In genomic region chr1:37222002-37222401, GRCm38 (mm10) we compare ENCODE assay signal across 25 mouse cellular contexts. TPM values are rescaled to one million over a fixed set of nuclear protein-coding genes. Genes with fewer than 3 reads are reported as not detected.
DNase-seq lines count a peak whose midpoint lies in the region; ATAC-seq and TF ChIP-seq lines count a peak whose summit lies in the region.
"Had no signal": no experiment of that assay in that cellular context is flagged by ENCODE, and none has a peak within 500 bp of the region (broad histone marks: within the 10 kb centered on the region; RNA-seq: fewer than 3 reads in every experiment).

No protein-coding gene starts in this region.

- H3K27ac ChIP-seq in intestine, embryonic 14.5 days (ENCODE audit: low read depth): peak overlapping the region; percentile 64
- no peak overlapping the region for H3K27ac ChIP-seq in intestine, postnatal 0 days (ENCODE audit: low read depth, low read length)
- H3K27ac ChIP-seq in embryonic facial prominence, embryonic 11.5 days (replicated peaks; ENCODE audit: low read depth, low read length): no peak overlapping the region
- H3K27ac ChIP-seq in stomach, embryonic 14.5 days (ENCODE audit: low read length): peak overlapping the region; percentile 66; the same call in 1 of the 2 replicates
- H3K27ac ChIP-seq in stomach, postnatal 0 days (replicated peaks): no peak overlapping the region
- H3K27ac ChIP-seq: forebrain, embryonic 10.5 days; forebrain, embryonic 15.5 days; heart, adult 2 months; heart, embryonic 10.5 days; hindbrain, embryonic 10.5 days; hindbrain, embryonic 13.5 days had no signal

- no peak for TF ChIP-seq CTCF in intestine, postnatal 0 days (IDR thresholded peaks at IDR 0.05; ENCODE audit: low read depth)
- TF ChIP-seq CTCF in stomach, postnatal 0 days (IDR thresholded peaks at IDR 0.05; ENCODE audit: low read depth): no peak

- no peaks in the 10 kb centered on the region for H3K9me3 ChIP-seq in intestine, embryonic 14.5 days (ENCODE audit: control insufficient read depth, low read length)
- H3K9me3 ChIP-seq in intestine, postnatal 0 days (ENCODE audit: control insufficient read depth): no peaks in the 10 kb centered on the region
- H3K9me3 ChIP-seq in embryonic facial prominence, embryonic 11.5 days (replicated peaks; ENCODE audit: control insufficient read depth, low read length): no peaks in the 10 kb centered on the region
- H3K9me3 ChIP-seq in stomach, embryonic 14.5 days (ENCODE audit: control insufficient read depth, low read depth, low read length): no peaks in the 10 kb centered on the region
- no peaks in the 10 kb centered on the region for H3K9me3 ChIP-seq in stomach, postnatal 0 days (ENCODE audit: control insufficient read depth, low read length)
- H3K9me3 ChIP-seq: forebrain, embryonic 10.5 days; forebrain, embryonic 15.5 days; heart, embryonic 10.5 days; hindbrain, embryonic 10.5 days; hindbrain, embryonic 13.5 days had no signal

- no peaks in the 10 kb centered on the region for H3K36me3 ChIP-seq in intestine, embryonic 14.5 days (ENCODE audit: control insufficient read depth, insufficient read depth, low read length)
- H3K36me3 ChIP-seq in intestine, postnatal 0 days (ENCODE audit: control insufficient read depth, insufficient read depth): no peaks in the 10 kb centered on the region
- H3K36me3 ChIP-seq in embryonic facial prominence, embryonic 11.5 days (replicated peaks; ENCODE audit: control insufficient read depth, insufficient read depth, low read depth, low read length): no peaks in the 10 kb centered on the region
- no peaks in the 10 kb centered on the region for H3K36me3 ChIP-seq in stomach, embryonic 14.5 days (ENCODE audit: control insufficient read depth, insufficient read depth, low read length)
- no peaks in the 10 kb centered on the region for H3K36me3 ChIP-seq in stomach, postnatal 0 days (ENCODE audit: control insufficient read depth, insufficient read depth, low read length)
- H3K36me3 ChIP-seq: forebrain, embryonic 10.5 days; forebrain, embryonic 15.5 days; heart, embryonic 10.5 days; hindbrain, embryonic 10.5 days; hindbrain, embryonic 13.5 days had no signal

- no peak for TF ChIP-seq EP300 in stomach, postnatal 0 days (optimal IDR thresholded peaks at IDR 0.05)

- DNase-seq in intestine, embryonic 14.5 days (ENCODE audit: low spot score): no peak
- DNase-seq in embryonic facial prominence, embryonic 11.5 days (ENCODE audit: low spot score): peak; percentile 41
- DNase-seq in stomach, postnatal 0 days (ENCODE audit: low spot score): no peak
- DNase-seq in kidney, postnatal 25 days: no peak
- DNase-seq in yolk sac, embryonic 10.5 days (ENCODE audit: low spot score): no peak
- DNase-seq: adrenal gland, postnatal 10 days; adrenal gland, postnatal 36 days; cerebellum, adult 18-20 months; cerebellum, adult 9-10 months; cerebellum, postnatal 25 days; gastrocnemius, postnatal 25 days; heart, adult 2 months had no signal

- H3K9ac ChIP-seq in intestine, embryonic 14.5 days (ENCODE audit: low read length): no peak overlapping the region
- H3K9ac ChIP-seq in intestine, postnatal 0 days (ENCODE audit: low read depth, low read length): no peak overlapping the region
- no peak overlapping the region for H3K9ac ChIP-seq in embryonic facial prominence, embryonic 11.5 days (replicated peaks; ENCODE audit: low read length)
- H3K9ac ChIP-seq in stomach, embryonic 14.5 days (replicated peaks; ENCODE audit: low read depth, low read length): no peak overlapping the region
- no peak overlapping the region for H3K9ac ChIP-seq in stomach, postnatal 0 days (ENCODE audit: low read length)
- H3K9ac ChIP-seq: forebrain, embryonic 15.5 days; hindbrain, embryonic 13.5 days had no signal

- H3K27me3 ChIP-seq in intestine, embryonic 14.5 days (replicated peaks; ENCODE audit: control insufficient read depth, insufficient read depth, low read length): no peaks in the 10 kb centered on the region
- H3K27me3 ChIP-seq in intestine, postnatal 0 days (replicated peaks; ENCODE audit: control insufficient read depth, insufficient read depth, low read length): no peaks in the 10 kb centered on the region
- no peaks in the 10 kb centered on the region for H3K27me3 ChIP-seq in embryonic facial prominence, embryonic 11.5 days (ENCODE audit: control insufficient read depth, insufficient read depth, low read length)
- no peaks in the 10 kb centered on the region for H3K27me3 ChIP-seq in stomach, embryonic 14.5 days (ENCODE audit: control insufficient read depth, insufficient read depth, low read length)
- H3K27me3 ChIP-seq in stomach, postnatal 0 days (ENCODE audit: control insufficient read depth, insufficient read depth, low read length): no peaks in the 10 kb centered on the region

- 13% methylated on average over 7 of the region's 7 CpGs for WGBS in intestine, embryonic 14.5 days
- WGBS in intestine, postnatal 0 days: 50% methylated on average over 7 of the region's 7 CpGs
- 54% methylated on average over 7 of the region's 7 CpGs for WGBS in embryonic facial prominence, embryonic 11.5 days
- WGBS in stomach, embryonic 14.5 days: 30% methylated on average over 7 of the region's 7 CpGs
- WGBS in stomach, postnatal 0 days: 29% methylated on average over 7 of the region's 7 CpGs

- no peak overlapping the region for H3K4me3 ChIP-seq in intestine, embryonic 14.5 days (ENCODE audit: low read depth, low read length)
- H3K4me3 ChIP-seq in intestine, postnatal 0 days (ENCODE audit: low read depth, low read length): no peak overlapping the region
- H3K4me3 ChIP-seq in embryonic facial prominence, embryonic 11.5 days (ENCODE audit: low read depth, low read length): no peak overlapping the region
- no peak overlapping the region for H3K4me3 ChIP-seq in stomach, embryonic 14.5 days (ENCODE audit: low read depth, low read length)
- no peak overlapping the region for H3K4me3 ChIP-seq in stomach, postnatal 0 days (ENCODE audit: low read depth, low read length)
- H3K4me3 ChIP-seq: forebrain, embryonic 10.5 days; forebrain, embryonic 15.5 days; heart, adult 2 months; heart, embryonic 10.5 days; hindbrain, embryonic 10.5 days; hindbrain, embryonic 13.5 days had no signal

- H3K4me2 ChIP-seq in intestine, embryonic 14.5 days (ENCODE audit: low read length): no peak overlapping the region
- H3K4me2 ChIP-seq in intestine, postnatal 0 days (replicated peaks; ENCODE audit: low read depth): no peak overlapping the region
- H3K4me2 ChIP-seq in embryonic facial prominence, embryonic 11.5 days (ENCODE audit: low read depth, low read length): no peak overlapping the region
- H3K4me2 ChIP-seq in stomach, embryonic 14.5 days (replicated peaks; ENCODE audit: low read depth, low read length): no peak overlapping the region
- H3K4me2 ChIP-seq in stomach, postnatal 0 days (replicated peaks; ENCODE audit: low read depth): no peak overlapping the region
- H3K4me2 ChIP-seq: forebrain, embryonic 15.5 days; hindbrain, embryonic 13.5 days had no signal

- ATAC-seq in intestine, embryonic 14.5 days (replicated peaks; ENCODE audit: low FRiP score, low TSS enrichment, low read depth): peak; percentile 63
- no peak for ATAC-seq in intestine, postnatal 0 days
- ATAC-seq in embryonic facial prominence, embryonic 11.5 days (replicated peaks; ENCODE audit: insufficient number of reproducible peaks, low FRiP score, low TSS enrichment, low read depth): no peak
- peak; percentile 46; the same call in 1 of the 2 replicates for ATAC-seq in stomach, embryonic 14.5 days (ENCODE audit: insufficient number of reproducible peaks, insufficient read depth, low FRiP score, low read depth)
- 0 out of 2 replicates have a peak, but pooled peaks have one; percentile 49 for ATAC-seq in stomach, postnatal 0 days (ENCODE audit: low FRiP score, low TSS enrichment)
- ATAC-seq in megakaryocyte-erythroid progenitor cell, adult 5-6 weeks (replicated peaks; ENCODE audit: low FRiP score, low TSS enrichment, poor library complexity, severe bottlenecking): no peak
- ATAC-seq: activated CD4-positive, CD25-positive, alpha-beta regulatory T cell, adult 4 months; CD4-positive, CD25-positive, alpha-beta regulatory T cell, adult 4 months; forebrain, embryonic 15.5 days; hindbrain, embryonic 16.5 days had no signal

- H3K4me1 ChIP-seq in intestine, embryonic 14.5 days (replicated peaks; ENCODE audit: control insufficient read depth, insufficient read depth, low read length): peaks cover 14% of the 10 kb centered on the region; the same call in 1 of the 2 replicates
- H3K4me1 ChIP-seq in intestine, postnatal 0 days (replicated peaks; ENCODE audit: control insufficient read depth, insufficient read depth, low read length): no peaks in the 10 kb centered on the region
- H3K4me1 ChIP-seq in embryonic facial prominence, embryonic 11.5 days (ENCODE audit: control insufficient read depth, insufficient read depth, low read length): no peaks in the 10 kb centered on the region
- 0 out of 2 replicates have a peak, but pooled peaks cover 7% of the 10 kb centered on the region for H3K4me1 ChIP-seq in stomach, embryonic 14.5 days (ENCODE audit: control insufficient read depth, insufficient read depth, low read length)
- no peaks in the 10 kb centered on the region for H3K4me1 ChIP-seq in stomach, postnatal 0 days (replicated peaks; ENCODE audit: control insufficient read depth, insufficient read depth)
- H3K4me1 ChIP-seq: heart, embryonic 10.5 days had no signal

RNA-seq across cellular contexts. Expression of gene Cnga3, which starts 7.8 kb away (rescaled TPM):
- polyA plus RNA-seq in intestine, embryonic 14.5 days (2014; fragmentation: Nextera tagmentation; extraction: Ambion mirVana): 0.09 and 0.26 TPM in 2 replicates
- 0.42 and 0.47 TPM in 2 replicates for polyA plus RNA-seq in intestine, postnatal 0 days (2015; fragmentation: Nextera tagmentation; extraction: Ambion mirVana)
- polyA plus RNA-seq in embryonic facial prominence, embryonic 11.5 days (2014; fragmentation: Nextera tagmentation; extraction: Ambion mirVana): not detected in 2 replicates
- polyA plus RNA-seq in stomach, embryonic 14.5 days (2014; fragmentation: Nextera tagmentation; extraction: Ambion mirVana): 0.75 and 0.88 TPM in 2 replicates
- polyA plus RNA-seq in stomach, postnatal 0 days (2015; fragmentation: Nextera tagmentation; extraction: Ambion mirVana): 0.85 and 1.2 TPM in 2 replicates
- total RNA-seq in megakaryocyte-erythroid progenitor cell, adult 5-6 weeks (2014; fragmentation: Nextera tagmentation): not detected in 2 replicates
- not detected in 2 replicates for total RNA-seq in megakaryocyte-erythroid progenitor cell, adult 5-6 weeks (2017)
- total RNA-seq: common myeloid progenitor, adult 5-6 weeks had no signal
- polyA plus RNA-seq: activated CD4-positive, CD25-positive, alpha-beta regulatory T cell, adult 4 months; forebrain, embryonic 10.5 days; heart, embryonic 14.5 days; hindbrain, embryonic 13.5 days had no signal

Comparison
In these comparisons a context has a peak if more than half of its experiments do, and no peak if none do; other contexts are left out.
1. ATAC-seq: peak in intestine, embryonic 14.5 days (single experiment), stomach, embryonic 14.5 days (single experiment) and stomach, postnatal 0 days (single experiment); none in intestine, postnatal 0 days (single experiment), embryonic facial prominence, embryonic 11.5 days (single experiment) and megakaryocyte-erythroid progenitor cell, adult 5-6 weeks (single experiment).
2. H3K27ac ChIP-seq: peak in intestine, embryonic 14.5 days (single experiment) and stomach, embryonic 14.5 days (single experiment); none in intestine, postnatal 0 days (single experiment), embryonic facial prominence, embryonic 11.5 days (single experiment) and stomach, postnatal 0 days (single experiment).